Mouse (Mus musculus) spleen, postnatal 0 days (tissue): Measurements from ENCODE around the gene Prickle1. TPM values are rescaled to one million over a fixed set of nuclear protein-coding genes. Genes with fewer than 3 reads are reported as not detected.

Experiments
- polyA plus RNA-seq: library from polyadenylated mRNA; unstranded; fragments of >200 nt; fragmentation: Nextera tagmentation; extraction: Ambion mirVana; gene quantifications from 2 replicates; pipeline ENCODE4 v1.2.1, GENCODE M21; 2015

Gene Prickle1
- polyA plus RNA-seq: 8.5 and 10.6 TPM in 2 replicates

DNA sequence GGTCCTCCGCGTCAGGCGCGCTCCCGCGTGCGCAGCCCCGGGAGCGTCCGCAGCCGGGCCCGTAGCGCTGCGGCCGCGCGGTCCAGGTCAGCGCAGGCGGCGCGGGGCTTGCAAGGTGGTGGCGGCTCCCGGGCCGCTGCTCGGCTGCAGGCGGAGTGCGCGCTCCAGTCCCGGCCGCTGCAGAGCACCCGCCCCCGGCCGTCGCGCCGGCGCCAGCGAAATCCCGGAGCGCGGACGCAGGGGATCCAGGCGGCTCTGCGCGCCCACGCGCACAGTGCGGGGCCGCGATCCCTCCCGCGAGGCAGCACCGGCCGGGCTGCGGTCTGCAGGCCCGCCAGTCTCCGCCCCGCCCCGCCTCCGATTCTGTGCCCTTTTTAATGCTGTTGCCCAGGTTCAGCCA, at the start of gene Prickle1:
TSS of gene Prickle1 (minus strand) at position 146 of the 400 bp plus-strand sequence.

Other genes with a start within 250 kb of the Prickle1 start
- 83.3 and 101 TPM in 2 replicates for gene Zcrb1, start 197.6 kb downstream of the Prickle1 start, polyA plus RNA-seq
- 17.6 and 20.6 TPM in 2 replicates for gene Pphln1, start 197.5 kb downstream of the Prickle1 start, polyA plus RNA-seq